Mouse (Mus musculus) left cerebral cortex, postnatal 36 days (tissue): ENCODE measurements around the gene Spint5. TPM values are rescaled to one million over a fixed set of nuclear protein-coding genes. Genes with fewer than 3 reads are reported as not detected.

Source experiments
- DNase-seq, 2 experiments: peaks; one replicate each; pipeline ENCODE4 v3.0.0; 2021 to 2022; ENCODE audit warnings: low spot score in 2 of 2, mixed read lengths in 1 of 2
- intact Hi-C: fragments of 180-260 bp; cut with DNase I; formaldehyde crosslinking; loops from one replicate; pipeline ENCODE4 v1.15.1; 2025
- total RNA-seq, 2 experiments: library from RNA; stranded (reverse); gene quantifications; 2 replicates each; pipeline ENCODE4 v1.2.3; 2021

Spint5 gene
- total RNA-seq, 2 experiments from 2014 or later = not detected

GRCm38 (mm10) chr2:164733259-164733658, 18.2 kb downstream of the Spint5 start:
- no peak for DNase-seq
- intact Hi-C loops = no loop called here

GRCm38 (mm10) chr2:164734839-164735238, 19.7 kb downstream of the Spint5 start:
- no peak for DNase-seq
- intact Hi-C loops = no loop called here

GRCm38 (mm10) chr2:164735446-164735845, 20.3 kb downstream of the Spint5 start:
- intact Hi-C loops = no loop called here
- DNase-seq = no peak

- intact Hi-C loops = no loop called here
- DNase-seq = no peak
Observed at GRCm38 (mm10) chr2:164737377-164738090, 22.4 kb downstream of the Spint5 start.

- intact Hi-C loops = no loop called here
Observed at GRCm38 (mm10) chr2:164739876-164740275, 24.8 kb downstream of the Spint5 start.

DNA sequence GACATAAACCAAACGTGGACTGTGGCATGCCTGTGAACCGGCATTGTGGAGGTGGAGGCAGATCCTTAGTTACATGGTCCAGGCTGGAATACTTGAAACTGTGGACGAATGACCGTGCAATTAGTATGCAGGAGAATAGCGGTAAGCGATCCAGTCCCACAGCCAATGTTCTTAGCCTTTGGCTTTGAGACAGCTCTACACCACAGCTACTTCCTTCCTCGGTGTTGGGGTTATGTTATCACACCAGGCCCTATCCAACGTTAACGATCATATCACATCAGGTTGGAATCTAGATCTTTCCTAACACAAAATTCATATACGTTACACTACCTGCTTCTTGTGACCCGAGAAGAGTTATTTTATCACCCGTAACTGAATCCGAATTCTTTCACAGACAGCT, 29.9 kb downstream of the Spint5 start:
- intact Hi-C loops = no loop called here

More at GRCm38 (mm10) chr2:164739876-164740275, 24.8 kb downstream of the Spint5 start:
- DNase-seq = no peak

GRCm38 (mm10) chr2:164745843-164746479, 30.9 kb downstream of the Spint5 start, which contains the start of the genes Wfdc3 and Dnttip1:
TSS of gene Wfdc3 (minus strand) at chr2:164745931.
TSS of gene Dnttip1 (plus strand) at chr2:164745983.
- intact Hi-C loops = no loop called here

More for the DNA sequence above, 29.9 kb downstream of the Spint5 start:
- no peak for DNase-seq

GRCm38 (mm10) chr2:164746693-164747092, 31.6 kb downstream of the Spint5 start:
- intact Hi-C loops = no loop called here
- no peak for DNase-seq

More at GRCm38 (mm10) chr2:164745843-164746479, 30.9 kb downstream of the Spint5 start, which contains the start of the genes Wfdc3 and Dnttip1:
- DNase-seq = peak; percentile 96 to 97

DNA sequence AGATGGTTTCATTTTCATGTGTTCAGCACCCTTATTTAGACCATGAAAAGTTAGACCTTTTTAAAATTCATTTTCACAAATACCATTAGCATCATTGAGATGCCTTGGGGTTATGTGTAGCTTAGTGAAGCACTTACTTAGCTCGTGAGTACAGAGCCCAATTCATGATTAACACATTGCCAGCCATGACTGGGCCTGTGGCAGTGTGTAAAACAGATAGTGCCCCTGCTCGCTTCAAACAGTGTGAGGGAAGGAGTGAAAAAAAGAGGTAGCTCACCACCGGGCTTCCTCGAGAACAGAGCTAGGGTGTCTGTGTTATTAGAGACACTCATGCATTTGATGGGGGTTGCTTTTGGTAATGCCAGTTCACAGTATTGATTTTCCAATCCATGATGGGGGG, 33.1 kb downstream of the Spint5 start:
- DNase-seq = no peak
- intact Hi-C loops = no loop called here

DNA sequence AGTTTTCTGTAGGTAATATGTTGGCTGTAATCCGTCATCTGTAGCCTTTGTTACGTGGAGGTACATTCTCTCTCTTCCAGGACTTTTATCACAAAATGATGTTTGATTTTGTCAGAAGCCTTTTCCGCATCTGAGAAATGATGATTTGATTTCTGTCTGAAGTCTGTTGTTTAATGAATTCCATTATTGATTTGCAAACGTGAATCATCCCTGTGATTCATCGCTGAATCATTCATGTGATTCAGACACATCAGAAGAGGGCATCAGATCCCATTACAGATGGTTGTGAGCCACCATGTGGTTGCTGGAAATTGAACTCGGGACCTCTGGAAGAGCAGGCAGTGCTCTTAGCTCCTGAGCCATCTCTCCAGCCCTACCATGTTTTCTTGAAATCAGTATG, 33.9 kb downstream of the Spint5 start:
- intact Hi-C loops = no loop called here
- no peak for DNase-seq

DNA sequence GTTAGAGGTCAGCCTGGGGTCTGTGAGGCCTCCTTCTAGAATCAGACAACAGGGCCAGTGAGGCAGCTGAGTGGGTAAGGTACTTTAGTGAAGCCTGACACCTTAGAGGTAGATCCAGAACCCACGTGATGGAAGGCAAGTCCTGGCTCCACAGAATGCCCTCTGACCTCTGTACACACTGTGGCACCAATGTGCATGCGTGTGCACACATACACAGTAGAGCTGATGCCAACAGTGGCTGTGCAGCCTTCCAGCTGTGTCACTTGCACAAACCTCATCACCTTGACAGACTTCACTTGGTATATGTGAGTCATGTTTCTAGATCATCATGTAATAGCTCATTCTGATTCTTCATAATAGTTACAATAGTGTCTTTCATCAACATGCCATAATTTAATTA, 37.3 kb downstream of the Spint5 start:
- intact Hi-C loops = no loop called here
- DNase-seq = no peak

DNA sequence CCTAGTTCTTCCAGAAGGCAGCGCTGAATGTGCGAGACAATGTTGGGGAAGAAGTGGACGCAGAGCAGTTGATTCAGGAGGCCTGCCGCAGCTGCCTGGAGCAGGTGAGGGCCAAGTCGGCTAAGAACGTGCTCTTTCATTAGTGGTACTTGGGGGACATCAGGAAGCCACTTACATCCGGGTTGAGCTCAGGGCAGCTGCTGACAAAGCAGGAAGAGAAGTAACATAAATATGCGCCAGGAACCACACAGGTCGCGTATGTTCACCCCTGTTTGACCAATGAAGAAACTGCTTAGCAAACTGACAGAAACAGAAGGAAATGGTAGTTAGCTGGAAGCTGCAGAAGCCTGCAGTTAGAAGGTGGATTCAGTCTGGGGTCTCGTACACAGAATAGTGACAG, 39.0 kb downstream of the Spint5 start:
- intact Hi-C loops = no loop called here
- DNase-seq = no peak

- intact Hi-C loops = no loop called here
- DNase-seq = no peak
Observed at GRCm38 (mm10) chr2:164754800-164755199, 39.7 kb downstream of the Spint5 start.

- intact Hi-C loops = no loop called here
- no peak for DNase-seq
Observed at GRCm38 (mm10) chr2:164757841-164758240, 42.7 kb downstream of the Spint5 start.

- no peak for DNase-seq
- intact Hi-C loops = no loop called here
Observed at GRCm38 (mm10) chr2:164758692-164759091, 43.6 kb downstream of the Spint5 start.

DNA sequence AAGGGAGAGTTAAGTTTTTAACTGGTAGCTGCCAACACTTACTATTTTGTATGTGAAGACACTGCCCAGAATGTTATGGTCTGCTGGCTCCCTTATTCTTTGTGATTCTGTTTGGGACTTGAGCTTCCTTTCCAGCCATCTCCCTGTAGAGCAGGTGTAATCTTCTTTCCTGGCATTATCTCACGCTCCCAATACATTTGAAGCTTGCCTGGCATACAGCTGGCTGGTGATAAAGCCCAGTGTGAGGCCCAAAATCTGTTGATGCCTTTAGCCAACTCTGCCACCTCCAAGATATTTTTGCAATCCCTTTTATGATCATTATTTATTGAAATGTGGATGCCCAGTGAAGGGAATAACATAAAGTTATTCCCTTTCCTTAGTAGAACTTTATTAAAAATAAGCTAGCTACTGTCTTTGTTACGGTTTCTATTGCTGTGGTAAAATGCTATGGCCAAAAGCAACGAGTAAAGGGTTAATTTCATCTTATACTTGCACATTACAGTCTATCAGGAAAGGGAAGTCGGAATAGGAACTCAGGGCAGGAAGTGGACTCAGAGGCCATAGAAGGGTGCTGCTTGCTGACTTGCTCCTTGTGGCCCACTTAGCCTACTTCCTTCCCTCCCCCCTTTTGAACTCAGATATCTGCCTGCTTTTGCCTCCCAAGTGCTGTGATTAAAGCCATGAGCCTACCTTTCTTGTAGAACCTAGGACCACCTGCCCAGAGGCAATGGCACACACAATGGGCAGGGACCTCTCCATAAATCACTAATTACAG, 45.1 kb downstream of the Spint5 start:
- intact Hi-C loops = no loop called here
- no peak for DNase-seq

DNA sequence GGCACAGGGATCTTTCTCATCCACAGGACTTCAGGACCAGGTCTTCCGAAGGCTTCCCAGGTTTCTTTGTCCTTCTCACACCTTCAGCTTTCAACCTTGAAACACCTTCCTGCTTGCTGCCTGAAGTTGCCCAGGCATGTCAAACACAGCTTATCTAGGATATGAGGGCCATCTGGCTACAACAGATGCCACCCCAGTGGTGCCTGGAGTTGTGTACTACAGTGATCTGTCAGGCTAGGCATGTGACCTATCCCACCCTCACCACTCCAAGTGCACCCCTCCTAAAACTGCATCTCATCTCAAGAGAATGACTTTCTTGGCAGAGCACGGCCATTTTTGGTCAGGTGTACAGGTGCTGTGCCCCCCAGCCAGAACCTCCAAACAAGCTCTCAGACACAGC, 46.4 kb downstream of the Spint5 start:
- intact Hi-C loops = no loop called here
- no peak for DNase-seq

GRCm38 (mm10) chr2:164761971-164762370, 46.9 kb downstream of the Spint5 start:
- no peak for DNase-seq
- intact Hi-C loops = no loop called here

- intact Hi-C loops = no loop called here
- no peak for DNase-seq
Observed at GRCm38 (mm10) chr2:164762593-164762992, 47.5 kb downstream of the Spint5 start.

- intact Hi-C loops = no loop called here
- DNase-seq = peak in 1 of 2 experiments; percentile 34
Observed at GRCm38 (mm10) chr2:164765841-164766240, 50.7 kb downstream of the Spint5 start.
